Mouse (Mus musculus) CD4-positive, CD25-positive, alpha-beta regulatory T cell, adult 2 months (primary cell): ENCODE results near the gene Auts2.

Experiments used
- DNase-seq: peaks from one replicate; pipeline ENCODE4 v3.0.0-alpha.2; 2012; ENCODE audit warnings: low read depth, low spot score

The Auts2 gene

DNA sequence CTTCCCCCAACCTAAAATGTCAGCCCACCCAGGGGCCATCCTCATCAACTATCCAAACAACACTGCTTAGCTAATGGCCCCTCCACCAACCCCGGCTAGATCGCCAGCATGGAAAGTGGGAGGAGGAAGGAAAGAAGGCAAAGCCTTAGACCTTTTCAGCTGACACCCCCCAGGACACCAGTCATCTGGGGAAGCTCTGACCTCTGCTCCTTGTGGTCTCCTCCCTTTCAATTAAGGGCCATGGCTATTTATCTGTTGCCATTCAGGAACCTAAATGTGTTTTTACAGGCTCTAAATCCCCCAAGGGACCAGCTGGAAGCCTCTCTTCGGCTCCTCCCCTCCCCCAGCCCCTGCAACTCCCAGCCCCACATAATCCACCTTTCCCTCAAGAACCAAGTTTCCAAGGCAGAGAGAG, 42.3 kb downstream of the Auts2 start:
- DNase-seq: no peak

DNA sequence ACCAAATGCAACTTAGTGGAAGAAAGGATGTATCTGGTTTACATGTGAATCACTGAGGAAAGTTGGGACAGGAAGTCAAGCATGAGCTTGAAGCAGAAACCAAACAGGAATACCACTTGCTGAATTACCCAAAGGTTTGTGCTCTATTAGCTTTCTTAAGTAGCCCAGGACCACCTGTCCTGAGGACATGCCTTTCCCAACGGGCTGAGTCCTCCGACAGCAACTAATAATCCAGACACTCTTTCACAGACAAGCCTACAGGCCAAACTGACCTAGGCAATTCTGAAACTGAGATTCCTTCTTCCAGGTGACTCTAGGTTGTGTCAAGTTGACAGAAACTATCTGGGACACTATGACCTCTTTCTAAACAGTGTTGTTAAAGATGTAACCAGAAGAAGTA, 44.2 kb downstream of the Auts2 start:
- DNase-seq: no peak

DNA sequence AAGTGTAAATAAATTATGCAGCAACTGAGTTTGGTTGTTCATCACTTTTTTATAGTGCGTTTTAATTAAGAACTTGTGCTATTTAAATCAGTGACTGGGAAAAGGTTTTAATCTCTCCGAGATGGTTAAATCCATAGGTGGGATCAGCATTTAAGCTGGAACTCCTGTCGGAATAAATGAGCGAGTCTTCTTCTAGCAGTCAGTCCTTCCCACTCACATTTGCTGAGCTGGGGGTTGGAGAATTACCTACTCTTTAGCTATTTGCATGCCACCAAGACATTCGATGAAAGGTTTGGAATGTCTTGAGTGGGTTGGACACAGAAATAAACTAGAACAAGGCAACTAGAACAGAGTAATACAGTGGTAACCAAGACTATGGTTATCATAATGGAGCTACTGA, 45.1 kb downstream of the Auts2 start:
- DNase-seq: no peak

DNA sequence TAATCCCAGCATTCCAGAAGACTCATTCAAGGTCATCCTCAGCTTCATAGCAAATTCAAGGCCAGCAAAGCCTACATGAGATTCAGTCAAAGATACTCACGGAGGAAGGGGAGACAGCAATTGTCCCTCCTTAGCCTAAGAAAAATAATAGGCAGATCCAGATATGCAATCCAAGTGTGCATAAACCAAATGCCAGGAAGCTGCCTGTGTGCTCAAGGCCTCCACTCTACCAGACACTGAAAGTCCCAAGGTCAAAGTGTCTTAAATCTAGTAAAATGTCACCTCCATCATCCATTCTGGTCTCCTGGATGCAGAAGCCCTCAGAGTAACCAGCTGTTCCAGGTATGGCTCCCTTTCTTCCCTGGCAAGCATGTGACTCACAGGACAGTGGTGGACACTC, 50.4 kb downstream of the Auts2 start:
- no peak for DNase-seq

- no peak for DNase-seq
Measured at GRCm38 (mm10) chr5:132492040-132492439, 51.1 kb downstream of the Auts2 start.

GRCm38 (mm10) chr5:132491508-132491907, 51.6 kb downstream of the Auts2 start:
- DNase-seq: no peak

DNA sequence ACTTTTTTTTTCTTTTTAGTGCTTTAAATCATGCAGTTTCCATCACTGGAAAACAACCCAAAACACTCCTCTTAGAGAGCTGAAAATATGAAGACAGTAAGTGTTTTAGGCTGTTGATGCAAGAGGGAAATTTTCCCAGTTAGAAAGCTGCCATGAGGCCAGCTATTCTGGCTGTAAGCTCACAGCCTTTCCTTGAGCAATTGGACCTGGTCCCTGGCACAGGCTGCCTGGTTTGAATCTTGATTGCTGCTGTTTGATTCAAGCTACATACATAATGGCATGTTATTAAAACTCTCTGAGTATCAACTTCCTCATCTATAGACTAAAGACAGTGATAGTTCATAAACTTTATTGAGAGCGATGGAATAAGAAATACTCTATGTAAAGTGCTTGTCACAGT, 52.8 kb downstream of the Auts2 start:
- no peak for DNase-seq

- DNase-seq: no peak
Measured at GRCm38 (mm10) chr5:132489736-132490313, 53.3 kb downstream of the Auts2 start.

DNA sequence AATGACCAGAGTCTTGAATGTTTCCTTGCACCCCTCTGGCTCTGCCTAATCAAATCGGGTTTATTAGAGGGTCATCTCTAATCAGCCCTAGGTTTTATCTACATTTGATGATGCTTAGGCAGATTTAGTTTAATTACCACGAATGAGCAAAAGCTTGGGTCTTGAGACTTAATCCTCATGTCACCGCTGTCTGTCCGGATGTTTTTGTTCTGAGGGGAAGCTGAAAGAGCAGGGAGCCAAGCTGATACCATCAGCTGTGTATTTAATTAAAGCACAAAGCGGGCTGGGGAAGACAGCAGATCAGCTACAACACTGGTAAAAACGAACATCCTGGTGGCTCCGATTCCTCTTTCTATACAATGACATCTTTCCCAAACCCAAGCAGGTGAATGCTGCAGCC, 56.3 kb downstream of the Auts2 start:
- DNase-seq: no peak

- DNase-seq: no peak
Measured at GRCm38 (mm10) chr5:132485994-132486393, 57.1 kb downstream of the Auts2 start.

DNA sequence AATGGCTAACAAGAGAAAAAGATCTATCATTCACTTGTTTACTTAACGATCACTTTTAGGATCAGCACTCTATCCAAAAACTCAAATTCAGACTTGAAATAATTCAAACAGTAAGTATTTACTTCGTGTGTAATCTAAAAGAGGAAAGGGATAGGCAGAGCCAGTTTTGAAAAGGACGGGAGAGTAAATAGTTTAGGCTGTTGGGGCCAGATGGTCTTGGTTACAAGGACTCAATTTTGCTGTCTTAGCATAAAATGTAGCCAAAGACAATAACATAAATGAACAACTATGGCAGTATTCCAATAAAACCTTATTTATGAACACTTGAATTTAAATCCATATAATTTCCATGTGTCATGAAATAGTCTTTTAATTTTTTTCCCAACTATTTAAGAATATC, 57.7 kb downstream of the Auts2 start:
- no peak for DNase-seq

GRCm38 (mm10) chr5:132481476-132481875, 61.7 kb downstream of the Auts2 start:
- DNase-seq: no peak

GRCm38 (mm10) chr5:132480461-132480860, 62.7 kb downstream of the Auts2 start:
- no peak for DNase-seq

- DNase-seq: no peak
Measured at GRCm38 (mm10) chr5:132479227-132479857, 63.8 kb downstream of the Auts2 start.

DNA sequence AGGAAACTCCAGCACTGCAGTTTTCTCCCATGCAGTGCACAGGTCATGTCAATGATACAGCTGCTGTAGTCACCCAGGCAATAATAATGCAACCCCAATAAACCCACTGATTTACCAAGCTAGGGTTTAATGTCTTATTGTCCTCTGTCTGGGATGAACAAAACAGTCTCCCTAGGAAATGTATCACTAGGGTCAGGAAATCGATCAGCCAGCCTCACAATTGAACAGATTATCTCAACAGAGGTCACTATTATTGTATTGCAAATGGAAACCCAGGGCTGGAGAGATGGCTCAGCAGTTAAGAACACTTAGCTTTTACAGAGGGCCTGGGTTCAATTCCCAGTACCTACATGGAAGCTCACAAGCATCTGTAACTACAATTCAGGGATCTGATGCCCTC, 65.6 kb downstream of the Auts2 start:
- DNase-seq: no peak

- DNase-seq: no peak
Measured at GRCm38 (mm10) chr5:132472905-132473321, 70.2 kb downstream of the Auts2 start.

DNA sequence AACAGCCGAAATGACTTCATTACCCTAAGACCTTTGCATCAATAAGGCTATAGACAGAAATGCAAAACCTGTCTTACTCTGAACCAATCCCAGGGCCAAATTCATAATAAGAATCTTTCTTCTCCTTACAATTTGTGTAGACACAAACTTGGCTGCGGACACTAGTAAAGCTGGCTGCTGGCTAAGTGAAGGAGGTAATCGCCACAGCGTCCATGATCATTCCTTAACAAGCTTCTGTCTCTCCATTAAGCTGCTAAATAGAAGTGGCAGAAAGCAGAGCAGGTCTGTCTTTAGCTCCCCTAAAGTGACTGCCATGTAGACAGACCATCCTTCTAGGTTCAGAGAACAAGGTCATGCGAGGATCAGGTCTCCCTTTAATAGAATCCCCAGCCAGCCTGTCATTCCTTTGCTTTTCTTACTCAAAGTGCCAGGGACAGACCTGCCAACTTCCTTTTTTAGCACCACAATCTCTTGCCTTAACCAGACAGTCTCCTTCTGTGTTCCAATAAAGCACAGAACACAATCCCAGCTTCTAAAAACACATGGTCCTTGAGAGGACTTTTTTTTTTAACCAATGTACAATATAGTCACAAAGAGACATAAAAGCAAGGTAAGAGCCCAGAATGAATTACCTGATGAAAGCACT, 70.8 kb downstream of the Auts2 start:
- no peak for DNase-seq

GRCm38 (mm10) chr5:132467364-132467743, 75.8 kb downstream of the Auts2 start:
- DNase-seq: no peak

- no peak for DNase-seq
Measured at GRCm38 (mm10) chr5:132466427-132467363, 76.4 kb downstream of the Auts2 start.

DNA sequence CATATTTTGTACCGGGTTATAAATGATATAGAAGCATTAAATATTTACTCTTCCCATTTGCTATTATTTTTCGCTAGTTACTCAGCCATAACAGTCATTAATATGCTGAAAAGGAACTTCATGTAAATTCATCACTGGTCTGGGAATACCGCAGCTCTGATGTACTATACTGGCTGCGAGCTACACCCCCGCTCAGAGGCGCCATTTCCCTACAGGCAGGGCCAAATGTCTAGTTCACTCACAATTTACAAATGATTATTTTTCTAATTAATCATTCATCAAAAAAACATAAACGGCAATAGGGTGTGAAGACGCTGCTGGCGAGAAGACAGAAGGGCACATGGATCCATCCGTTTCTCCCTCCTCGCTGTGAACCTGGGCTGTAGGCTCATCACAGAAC, 80.6 kb downstream of the Auts2 start:
- DNase-seq: no peak

GRCm38 (mm10) chr5:132458498-132458897, 84.6 kb downstream of the Auts2 start:
- DNase-seq: no peak

GRCm38 (mm10) chr5:132452381-132452780, 90.8 kb downstream of the Auts2 start:
- DNase-seq: no peak
